Mouse (Mus musculus): Measurements from ENCODE around the gene Tsen54. TPM values are rescaled to one million over a fixed set of nuclear protein-coding genes. Genes with fewer than 3 reads are reported as not detected.

Gene Tsen54
- polyA plus RNA-seq, 1 experiment from 2014 or later: 24.4 TPM

DNA sequence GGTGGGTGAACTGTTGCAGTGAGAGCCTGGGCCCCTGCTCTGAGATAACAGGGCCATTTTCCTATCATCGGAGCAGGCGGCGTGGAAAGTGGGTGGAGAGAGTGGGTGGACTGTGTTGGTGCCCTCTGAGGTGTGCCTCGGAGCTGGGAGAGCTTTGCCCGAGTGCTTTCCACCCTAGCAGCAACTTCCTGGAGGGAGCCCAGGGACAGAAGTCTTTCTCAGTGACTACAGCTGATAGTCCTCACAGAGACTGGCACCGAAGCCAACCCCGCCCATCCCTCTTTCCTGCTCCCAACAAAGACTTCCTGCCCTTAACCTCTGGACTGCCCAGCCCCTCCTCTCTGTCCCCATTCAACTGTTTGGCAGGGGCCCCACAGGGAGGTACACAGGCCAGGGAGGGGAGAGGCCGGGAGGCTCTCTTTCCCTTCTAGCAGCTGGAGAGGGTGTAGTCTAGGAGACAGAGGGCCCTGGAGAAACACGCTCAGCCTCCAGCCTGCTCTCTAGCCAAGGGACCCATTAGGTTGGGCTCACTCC lies 35.4 kb upstream of the Tsen54 start:
- peak overlapping the region; percentile 98 for H3K27ac ChIP-seq (replicated peaks)
- WGBS: 2% methylated on average over 9 of the region's 9 CpGs
- H3K4me1 ChIP-seq: peaks cover 77% of the 10 kb centered on the region
- H3K36me3 ChIP-seq: peaks cover 25% of the 10 kb centered on the region
- H3K4me2 ChIP-seq: peak overlapping the region; percentile 64
- peak overlapping the region; percentile 17 for H3K4me3 ChIP-seq
- ATAC-seq (ENCODE audit: extremely low read depth, insufficient number of reproducible peaks, low FRiP score, low TSS enrichment): peak; percentile 83
- peak overlapping the region; percentile 74 for H3K9ac ChIP-seq
- no peaks in the 10 kb centered on the region for H3K9me3 ChIP-seq
- H3K27me3 ChIP-seq (replicated peaks): no peaks in the 10 kb centered on the region

DNA sequence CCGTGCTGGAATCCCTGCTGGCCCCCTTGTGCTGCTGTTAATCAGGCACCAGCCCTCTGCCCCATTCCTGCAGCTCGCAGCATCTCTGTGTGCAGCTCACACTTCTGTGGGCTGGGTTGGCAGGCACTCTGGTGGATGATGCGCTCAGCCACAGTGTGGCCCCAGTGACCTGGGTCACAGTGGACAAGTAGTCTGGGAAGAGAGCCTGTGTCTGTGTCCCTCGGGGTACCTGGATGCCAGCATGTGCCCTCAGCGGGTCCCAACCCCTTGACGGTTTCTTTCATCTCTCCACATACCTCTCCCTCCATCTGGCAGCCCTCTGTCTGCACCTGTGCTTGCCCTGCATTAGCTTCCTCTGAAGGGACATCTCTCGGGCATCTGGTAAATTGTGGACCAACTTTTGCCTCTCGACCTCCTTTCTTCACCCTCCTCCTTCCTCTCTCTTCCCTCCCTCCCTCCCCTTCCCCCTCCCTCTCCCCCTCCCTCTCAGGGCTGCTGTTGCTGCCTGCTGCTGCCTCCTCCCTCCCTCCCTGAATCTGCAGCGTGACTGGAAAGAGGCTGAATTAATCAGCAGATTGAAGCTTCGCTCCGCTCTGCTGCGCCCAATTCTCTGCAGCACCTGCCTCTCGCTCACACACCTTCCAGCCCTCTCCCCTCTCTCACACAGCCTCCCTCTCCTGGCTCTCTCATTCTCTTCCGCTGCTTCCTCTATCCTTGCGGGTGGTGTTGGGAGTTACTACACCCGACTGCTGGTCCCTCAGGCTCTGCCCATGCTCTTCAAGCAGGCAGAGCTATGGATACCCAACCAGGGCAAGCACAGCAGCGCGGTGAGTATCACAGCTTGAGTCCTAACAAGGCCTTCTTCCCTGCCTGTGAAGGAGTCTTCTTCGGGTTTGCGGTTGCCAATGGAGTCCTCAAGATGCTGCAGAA lies 34.1 kb upstream of the Tsen54 start:
- no peaks in the 10 kb centered on the region for H3K9me3 ChIP-seq
- peak overlapping the region; percentile 74 for H3K9ac ChIP-seq
- H3K36me3 ChIP-seq: peaks cover 31% of the 10 kb centered on the region
- H3K27ac ChIP-seq (replicated peaks): peak overlapping the region; percentile 98
- no peak for ATAC-seq (ENCODE audit: extremely low read depth, insufficient number of reproducible peaks, low FRiP score, low TSS enrichment)
- peaks cover 67% of the 10 kb centered on the region for H3K4me1 ChIP-seq
- peak overlapping the region; percentile 64 for H3K4me2 ChIP-seq
- H3K4me3 ChIP-seq: no peak overlapping the region
- no peaks in the 10 kb centered on the region for H3K27me3 ChIP-seq (replicated peaks)
- WGBS: 20% methylated on average over 20 of the region's 20 CpGs

DNA sequence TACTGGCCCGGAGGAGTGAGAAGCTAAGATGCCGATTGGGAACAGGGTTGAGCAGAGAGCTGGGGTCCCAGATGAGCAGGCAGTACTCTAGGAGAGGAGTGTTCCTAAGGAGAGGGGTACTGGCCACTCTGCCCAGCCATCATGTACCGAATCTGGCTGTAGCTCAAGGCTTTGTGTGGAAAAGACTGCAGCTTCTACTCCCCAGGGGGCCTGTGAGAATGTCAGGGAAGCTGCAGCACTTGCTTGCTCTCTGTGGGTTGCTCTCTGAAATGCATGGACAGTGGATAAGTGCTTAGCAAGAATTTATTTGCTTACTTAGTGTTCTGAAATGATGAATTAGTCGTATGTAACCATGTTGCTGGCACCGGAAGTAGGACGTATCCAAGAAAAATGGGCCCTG lies 28.1 kb upstream of the Tsen54 start:
- H3K4me1 ChIP-seq: peaks cover 8% of the 10 kb centered on the region
- no peaks in the 10 kb centered on the region for H3K9me3 ChIP-seq
- ATAC-seq (ENCODE audit: extremely low read depth, insufficient number of reproducible peaks, low FRiP score, low TSS enrichment): no peak
- WGBS: 73% methylated on average over 6 of the region's 6 CpGs
- no peak overlapping the region for H3K4me2 ChIP-seq
- H3K9ac ChIP-seq: no peak overlapping the region
- peaks cover 75% of the 10 kb centered on the region for H3K36me3 ChIP-seq
- H3K4me3 ChIP-seq: no peak overlapping the region
- H3K27ac ChIP-seq (replicated peaks): 0 out of 2 replicates have a peak overlapping the region, but pooled peaks have one; percentile 15
- no peaks in the 10 kb centered on the region for H3K27me3 ChIP-seq (replicated peaks)

DNA sequence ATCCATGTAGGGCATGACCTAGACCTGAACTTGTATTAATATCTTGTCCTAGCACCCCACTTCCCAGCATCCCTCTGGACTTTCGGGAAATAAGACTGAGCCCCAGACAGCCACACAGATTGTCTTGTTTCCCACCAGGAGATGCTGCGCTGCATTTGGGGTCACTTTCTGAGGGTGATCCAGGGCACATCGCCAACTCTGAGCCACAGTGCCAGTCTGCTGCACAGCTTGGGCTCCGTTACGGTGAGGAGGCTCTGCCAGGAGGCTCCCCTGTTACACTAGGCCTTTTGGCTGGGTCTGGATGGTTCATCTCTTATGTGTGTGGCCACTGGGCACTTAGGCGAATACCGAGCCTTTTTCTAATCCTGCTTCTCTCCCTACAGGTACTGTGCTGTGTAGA lies 24.7 kb upstream of the Tsen54 start:
- Histone ChIP-seq H3K27ac (replicated peaks) (no peak overlapping the region), H3K36me3 (peaks cover 94% of the 10 kb centered on the region), H3K4me1 (no peaks in the 10 kb centered on the region), H3K4me2 (no peak overlapping the region), H3K4me3 (no peak overlapping the region), H3K9me3 (no peaks in the 10 kb centered on the region), H3K27me3 (replicated peaks) (no peaks in the 10 kb centered on the region), H3K9ac (no peak overlapping the region)
- WGBS: 90% methylated on average over 7 of the region's 7 CpGs
- no peak for ATAC-seq (ENCODE audit: extremely low read depth, insufficient number of reproducible peaks, low FRiP score, low TSS enrichment)

DNA sequence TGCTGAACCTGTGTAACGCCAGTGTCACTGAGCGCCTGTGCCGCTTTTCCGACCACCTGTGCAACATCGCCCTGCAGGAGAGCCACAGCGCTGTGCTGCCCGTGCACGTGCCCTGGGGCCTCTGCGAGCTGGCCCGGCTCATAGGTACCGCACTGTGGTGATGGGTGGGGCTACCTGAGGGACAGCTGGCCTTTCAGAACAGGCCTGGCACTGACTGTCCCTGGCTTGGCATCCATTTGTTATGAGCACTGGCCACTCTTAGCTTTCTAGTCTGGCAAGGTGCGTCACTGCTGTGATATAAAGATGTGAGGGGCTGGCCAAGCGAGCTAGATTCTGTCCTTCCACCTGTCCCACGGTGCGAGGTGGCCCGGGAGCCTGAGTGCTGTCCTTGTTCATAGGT lies 22.6 kb upstream of the Tsen54 start:
- ATAC-seq (ENCODE audit: extremely low read depth, insufficient number of reproducible peaks, low FRiP score, low TSS enrichment): no peak

DNA sequence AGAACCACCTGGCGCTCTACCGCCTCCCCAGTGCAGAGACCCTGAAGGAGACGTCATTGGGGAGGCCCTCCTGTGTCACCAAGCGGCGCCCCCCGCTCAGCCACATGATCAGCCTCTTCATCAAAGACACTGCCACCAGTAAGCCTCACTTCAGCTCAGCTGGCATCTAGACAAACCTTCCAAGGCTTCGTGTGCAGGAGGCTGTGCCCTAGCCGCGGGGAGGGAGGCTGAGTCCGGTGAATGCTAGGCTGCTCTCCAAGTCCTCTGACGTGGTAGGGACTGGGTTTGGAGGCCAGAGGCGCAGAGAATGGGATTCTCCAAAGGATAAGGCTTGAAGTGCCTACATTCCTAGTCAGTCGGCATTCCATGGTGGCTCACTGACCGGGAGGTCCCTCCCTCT lies 22.2 kb upstream of the Tsen54 start:
- no peak overlapping the region for H3K4me2 ChIP-seq
- 74% methylated on average over 14 of the region's 14 CpGs for WGBS

More for the DNA sequence above, 22.6 kb upstream of the Tsen54 start:
- WGBS: 94% methylated on average over 16 of the region's 16 CpGs
- Histone ChIP-seq H3K36me3 (peaks cover 98% of the 10 kb centered on the region), H3K9ac (no peak overlapping the region), H3K4me1 (no peaks in the 10 kb centered on the region), H3K4me2 (no peak overlapping the region), H3K4me3 (no peak overlapping the region), H3K9me3 (no peaks in the 10 kb centered on the region), H3K27ac (replicated peaks) (no peak overlapping the region), H3K27me3 (replicated peaks) (no peaks in the 10 kb centered on the region)

DNA sequence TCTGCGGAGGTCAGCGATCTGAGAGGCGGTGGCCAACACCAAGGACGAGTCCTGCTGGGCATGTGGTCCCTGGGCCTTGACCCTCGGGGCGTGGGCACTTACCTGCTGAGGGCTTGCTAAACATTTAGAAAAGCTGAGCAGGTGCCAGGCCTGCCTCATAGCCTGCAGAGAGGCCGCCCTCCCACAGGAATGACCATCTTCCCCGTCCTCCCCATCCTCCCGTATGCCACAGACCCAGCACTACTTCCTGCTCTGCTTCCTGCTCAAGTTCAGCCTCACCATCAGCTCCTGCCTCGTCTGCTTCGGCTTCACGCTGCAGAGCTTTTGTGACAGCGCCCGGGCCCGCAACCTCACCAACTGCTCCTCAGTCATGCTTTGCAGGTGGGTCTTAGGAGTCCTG lies 17.6 kb upstream of the Tsen54 start:
- Histone ChIP-seq H3K27ac (replicated peaks) (peak overlapping the region; percentile 7; the same call in 1 of the 2 replicates), H3K27me3 (replicated peaks) (no peaks in the 10 kb centered on the region), H3K4me3 (no peak overlapping the region), H3K9me3 (no peaks in the 10 kb centered on the region), H3K4me2 (no peak overlapping the region), H3K9ac (no peak overlapping the region), H3K36me3 (peaks cover 100% of the 10 kb centered on the region), H3K4me1 (no peaks in the 10 kb centered on the region)
- ATAC-seq (ENCODE audit: extremely low read depth, insufficient number of reproducible peaks, low FRiP score, low TSS enrichment): no peak
- 74% methylated on average over 15 of the region's 15 CpGs for WGBS

More for the DNA sequence above, 22.2 kb upstream of the Tsen54 start:
- no peak for ATAC-seq (ENCODE audit: extremely low read depth, insufficient number of reproducible peaks, low FRiP score, low TSS enrichment)
- Histone ChIP-seq H3K27me3 (replicated peaks) (no peaks in the 10 kb centered on the region), H3K27ac (replicated peaks) (no peak overlapping the region), H3K4me3 (no peak overlapping the region), H3K9me3 (no peaks in the 10 kb centered on the region), H3K4me1 (no peaks in the 10 kb centered on the region), H3K9ac (no peak overlapping the region), H3K36me3 (peaks cover 98% of the 10 kb centered on the region)

DNA sequence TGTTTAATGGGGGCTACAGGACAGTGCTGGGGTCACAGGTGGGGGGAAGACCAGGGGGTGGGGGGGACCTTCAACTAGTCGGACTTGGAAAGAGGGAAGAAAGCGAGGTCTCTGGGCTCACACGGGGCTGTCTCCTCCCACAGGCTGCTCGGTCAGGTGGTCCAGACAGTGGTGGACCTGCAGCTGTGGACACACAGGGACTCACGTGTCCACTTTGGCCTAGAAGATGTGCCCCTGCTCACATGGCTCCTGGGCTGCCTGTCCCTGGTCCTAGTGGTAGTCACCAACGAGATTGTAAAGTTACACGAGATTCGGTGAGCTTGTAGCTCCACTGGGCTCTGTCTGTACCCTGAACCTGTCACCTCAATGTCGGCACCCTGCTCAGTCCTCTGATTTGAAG lies 16.9 kb upstream of the Tsen54 start:
- no peak overlapping the region for H3K9ac ChIP-seq

DNA sequence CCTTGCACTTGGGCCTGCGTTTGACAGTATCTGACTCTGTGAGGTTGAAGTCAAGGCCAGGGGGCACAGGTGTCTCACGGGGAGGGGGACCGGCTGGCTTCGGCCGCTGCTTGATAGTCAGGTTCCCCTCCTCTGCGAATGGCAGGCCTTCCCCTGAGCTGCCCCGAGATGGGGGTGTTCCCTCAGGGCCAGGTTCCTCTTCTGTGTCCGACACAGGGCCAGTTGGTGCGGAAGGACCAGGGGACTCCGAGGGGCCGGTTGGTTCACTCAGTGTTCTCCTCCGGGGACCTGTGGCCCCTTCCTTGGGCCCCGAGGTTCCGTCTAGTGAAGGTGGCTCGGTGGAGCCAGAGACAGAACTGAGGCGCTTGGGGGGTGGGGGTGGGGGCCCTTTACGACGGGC lies 13.5 kb upstream of the Tsen54 start:
- Histone ChIP-seq H3K36me3 (peaks cover 98% of the 10 kb centered on the region), H3K9me3 (no peaks in the 10 kb centered on the region), H3K4me1 (peaks cover 8% of the 10 kb centered on the region), H3K4me3 (no peak overlapping the region), H3K27ac (replicated peaks) (no peak overlapping the region), H3K4me2 (no peak overlapping the region), H3K9ac (no peak overlapping the region), H3K27me3 (replicated peaks) (no peaks in the 10 kb centered on the region)
- no peak for ATAC-seq (ENCODE audit: extremely low read depth, insufficient number of reproducible peaks, low FRiP score, low TSS enrichment)
- 87% methylated on average over 18 of the region's 18 CpGs for WGBS

More for the DNA sequence above, 16.9 kb upstream of the Tsen54 start:
- Histone ChIP-seq H3K9me3 (no peaks in the 10 kb centered on the region), H3K4me2 (no peak overlapping the region), H3K27ac (replicated peaks) (no peak overlapping the region), H3K27me3 (replicated peaks) (no peaks in the 10 kb centered on the region), H3K36me3 (peaks cover 100% of the 10 kb centered on the region), H3K4me3 (no peak overlapping the region), H3K4me1 (no peaks in the 10 kb centered on the region)
- 74% methylated on average over 9 of the region's 9 CpGs for WGBS
- ATAC-seq (ENCODE audit: extremely low read depth, insufficient number of reproducible peaks, low FRiP score, low TSS enrichment): no peak

DNA sequence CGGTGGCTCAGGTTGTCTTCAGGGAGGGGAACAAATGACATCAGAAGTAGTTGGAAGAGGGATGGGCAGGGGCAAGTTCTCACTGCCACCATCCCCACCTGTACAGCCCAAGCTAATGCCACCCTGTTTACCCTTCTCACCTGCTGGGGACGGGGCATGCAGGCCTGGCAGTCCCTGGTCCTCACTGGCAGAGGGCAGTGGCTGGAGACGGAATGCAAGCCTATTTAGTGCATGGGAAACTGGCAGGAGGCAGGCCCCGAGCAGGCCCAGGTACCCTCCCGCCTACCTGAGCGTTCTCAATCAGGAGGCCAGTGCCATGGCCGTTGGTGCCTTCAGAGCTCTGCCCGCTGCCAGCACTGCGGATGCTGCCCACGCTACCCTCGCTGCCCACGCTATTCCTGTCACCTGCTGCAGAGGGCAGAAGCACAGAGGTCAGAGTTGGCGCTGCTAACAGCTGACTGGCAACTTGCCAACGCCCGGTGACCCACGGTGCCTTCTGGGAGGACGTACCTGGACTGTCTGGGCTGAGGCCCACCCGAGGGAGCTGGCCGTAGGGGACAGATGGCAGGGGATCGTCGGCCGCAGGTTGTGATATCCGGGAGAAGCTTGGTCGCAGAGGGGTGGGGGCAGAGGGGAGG lies 11.3 kb upstream of the Tsen54 start:
- no peak overlapping the region for H3K27ac ChIP-seq (replicated peaks)
- WGBS: 85% methylated on average over 24 of the region's 24 CpGs
- no peak overlapping the region for H3K4me2 ChIP-seq
- ATAC-seq (ENCODE audit: extremely low read depth, insufficient number of reproducible peaks, low FRiP score, low TSS enrichment): no peak
- H3K9me3 ChIP-seq: no peaks in the 10 kb centered on the region
- H3K4me1 ChIP-seq: peaks cover 30% of the 10 kb centered on the region
- peaks cover 98% of the 10 kb centered on the region for H3K36me3 ChIP-seq
- no peak overlapping the region for H3K9ac ChIP-seq
- no peaks in the 10 kb centered on the region for H3K27me3 ChIP-seq (replicated peaks)
- no peak overlapping the region for H3K4me3 ChIP-seq

DNA sequence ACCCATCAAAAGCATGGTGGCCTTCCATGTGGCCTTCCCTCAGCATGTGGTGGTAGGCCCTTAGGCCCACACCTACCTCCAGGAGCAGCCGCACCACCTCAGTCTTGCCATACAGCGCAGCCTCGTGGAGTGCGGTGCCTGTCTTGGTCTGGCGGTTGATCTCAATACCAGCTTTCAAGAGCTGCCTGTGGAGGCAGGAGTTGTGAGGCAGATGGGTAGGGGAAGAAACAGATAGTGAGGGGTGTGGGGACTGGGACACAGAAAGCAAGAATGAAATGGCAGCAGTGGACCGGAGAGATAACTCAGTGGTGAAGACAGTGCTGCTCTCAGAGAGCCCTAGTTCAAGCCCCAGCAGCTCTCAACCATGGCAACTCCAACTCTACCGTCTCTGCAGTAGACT lies 9.5 kb upstream of the Tsen54 start:
- Histone ChIP-seq H3K36me3 (peaks cover 85% of the 10 kb centered on the region), H3K4me1 (peaks cover 48% of the 10 kb centered on the region), H3K4me2 (no peak overlapping the region), H3K4me3 (no peak overlapping the region), H3K9ac (no peak overlapping the region), H3K27me3 (replicated peaks) (no peaks in the 10 kb centered on the region), H3K9me3 (no peaks in the 10 kb centered on the region), H3K27ac (replicated peaks) (no peak overlapping the region)
- ATAC-seq (ENCODE audit: extremely low read depth, insufficient number of reproducible peaks, low FRiP score, low TSS enrichment): no peak
- WGBS: 86% methylated on average over 7 of the region's 7 CpGs
